Mouse (Mus musculus): ENCODE measurements around the gene Pigz. TPM values are rescaled to one million over a fixed set of nuclear protein-coding genes. Genes with fewer than 3 reads are reported as not detected.

Pigz gene
- 7.8 and 8.8 TPM in 2 replicates for polyA plus RNA-seq (2012; rRNA removed; ENCODE audit: low replicate concordance)

GRCm38 (mm10) chr16:31933751-31934549, at the start of gene Pigz:
Gene Pigz, plus strand, starts transcription at chr16:31933851.

DNA sequence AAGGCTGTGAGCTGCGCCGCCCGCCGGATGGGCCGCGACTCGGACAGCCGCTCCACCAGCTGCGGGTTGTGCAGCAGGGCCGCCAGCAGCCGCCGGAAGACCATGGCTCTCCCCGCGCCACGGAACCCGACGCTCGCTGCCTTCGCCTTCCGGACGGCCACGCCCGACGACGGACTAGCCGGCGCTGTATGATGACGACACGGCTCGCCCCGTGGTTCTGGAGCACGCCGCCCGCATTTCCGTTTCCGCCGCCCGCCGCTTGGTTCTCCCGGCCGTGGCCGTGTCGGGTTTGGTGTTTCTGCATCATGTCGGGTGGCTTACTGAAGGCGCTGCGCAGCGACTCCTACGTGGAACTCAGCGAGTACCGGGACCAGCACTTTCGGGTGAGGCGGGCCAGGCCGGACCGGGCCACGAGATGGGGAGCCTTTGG, 14.7 kb downstream of the Pigz start, which contains the start of the genes 0610012G03Rik and Ncbp2:
0610012G03Rik (minus strand) TSS at position 150 of the 430 bp plus-strand sequence.
Ncbp2 (plus strand) TSS at position 169 of the 430 bp plus-strand sequence.

Other genes starting within 250 kb of the Pigz start
- gene Meltf, start 55.0 kb upstream of the Pigz start, polyA plus RNA-seq (2012; rRNA removed; ENCODE audit: low replicate concordance): 0.83 and 1.0 TPM in 2 replicates
- gene 0610012G03Rik, start 14.6 kb downstream of the Pigz start, polyA plus RNA-seq (2012; rRNA removed; ENCODE audit: low replicate concordance): 71.1 and 134 TPM in 2 replicates
- gene Ncbp2, start 14.7 kb downstream of the Pigz start, polyA plus RNA-seq (2012; rRNA removed; ENCODE audit: low replicate concordance): 3.0 and 8.5 TPM in 2 replicates
- 2.8 and 6.8 TPM in 2 replicates for gene Senp5, start 69.4 kb downstream of the Pigz start, polyA plus RNA-seq (2012; rRNA removed; ENCODE audit: low replicate concordance)
- 19.2 and 21.9 TPM in 2 replicates for gene Pak2, start 145.5 kb downstream of the Pigz start, polyA plus RNA-seq (2012; rRNA removed; ENCODE audit: low replicate concordance)
- gene Pigx, start 165.9 kb downstream of the Pigz start, polyA plus RNA-seq (2012; rRNA removed; ENCODE audit: low replicate concordance): 29.2 and 39.3 TPM in 2 replicates
- gene Cep19, start 165.9 kb downstream of the Pigz start, polyA plus RNA-seq (2012; rRNA removed; ENCODE audit: low replicate concordance): 10.3 and 11.5 TPM in 2 replicates
- 78.3 and 94.4 TPM in 2 replicates for gene Nrros, start 231.7 kb downstream of the Pigz start, polyA plus RNA-seq (2012; rRNA removed; ENCODE audit: low replicate concordance)
- gene Bex6, start 246.0 kb downstream of the Pigz start, polyA plus RNA-seq (2012; rRNA removed; ENCODE audit: low replicate concordance): 0.13 and 0.56 TPM in 2 replicates